Mouse (Mus musculus) ES-Bruce4 (cell line): ENCODE measurements at regions not wholly inside any gene's neighbourhood (a gene's known extent, or its start where the extent isn't known, plus 50 kb on each side); places are given as distances from the start of the nearest gene placed in this dataset.

Experiments used
- H3K27ac ChIP-seq: 2 replicates; pipeline ENCODE4 v1.5.1; 2012; ENCODE audit warnings: low read length, inconsistent platforms; ENCODE audit not compliant: insufficient read depth
- H3K27me3 ChIP-seq: 2 replicates; pipeline ENCODE4 v1.6.1; 2012; ENCODE audit warnings: mild to moderate bottlenecking, low read length, inconsistent platforms; ENCODE audit not compliant: control insufficient read depth, poor library complexity, insufficient read depth, severe bottlenecking
- H3K36me3 ChIP-seq: 2 replicates; pipeline ENCODE4 v1.6.1; 2012; ENCODE audit warnings: inconsistent platforms, mild to moderate bottlenecking, low read length, moderate library complexity; ENCODE audit not compliant: control insufficient read depth, poor library complexity, insufficient read depth, severe bottlenecking
- H3K4me1 ChIP-seq: one replicate; pipeline ENCODE4 v1.8.1; 2011; ENCODE audit warnings: low read length; ENCODE audit not compliant: control insufficient read depth, insufficient read depth
- H3K4me3 ChIP-seq: 2 replicates; pipeline ENCODE4 v1.5.1; 2011; ENCODE audit warnings: low read depth, mild to moderate bottlenecking, low read length
- H3K9ac ChIP-seq: 2 replicates; pipeline ENCODE4 v1.6.1; 2012; ENCODE audit warnings: low read depth, mild to moderate bottlenecking, inconsistent platforms; ENCODE audit not compliant: poor library complexity, severe bottlenecking
- H3K9me3 ChIP-seq: replicated peaks from 2 replicates; pipeline ENCODE4 v1.6.1; 2012; ENCODE audit warnings: mild to moderate bottlenecking, low read length, inconsistent platforms; ENCODE audit not compliant: control insufficient read depth, poor library complexity, insufficient read depth, severe bottlenecking
- CTCF ChIP-seq: IDR thresholded peaks from one replicate; pipeline ENCODE4 v1.8.1; 2011; ENCODE audit warnings: low read depth, low read length
- EP300 ChIP-seq: IDR thresholded peaks from 2 replicates; pipeline ENCODE4 v1.6.1; 2011; ENCODE audit warnings: low read depth, low read length; ENCODE audit not compliant: insufficient read depth
- POLR2A ChIP-seq: IDR thresholded peaks from one replicate; pipeline ENCODE4 v1.8.1; 2011; ENCODE audit warnings: low read length; ENCODE audit not compliant: insufficient read depth

DNA sequence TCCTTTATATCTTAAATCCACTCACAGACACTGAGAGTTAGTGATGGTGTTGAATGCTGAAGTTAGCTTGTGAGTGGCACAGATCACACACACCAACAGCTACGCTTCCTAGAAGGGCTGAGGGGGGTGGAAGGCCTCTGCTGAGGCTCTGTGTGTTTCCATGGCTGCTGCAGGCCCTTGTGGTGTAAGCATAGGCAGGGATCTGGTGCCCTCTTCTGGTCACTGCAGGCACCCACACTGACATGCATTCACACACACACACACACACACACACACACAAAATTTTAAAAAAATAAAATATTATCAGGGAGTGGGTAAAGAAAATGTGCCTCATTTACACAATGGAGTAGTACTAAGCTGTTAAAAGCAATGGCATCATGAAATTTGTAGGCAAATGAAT is 105.5 kb upstream of the 1700021F07Rik start:
- H3K9me3 ChIP-seq: no peaks in the 10 kb centered on the region
- H3K27ac ChIP-seq: no peak overlapping the region
- TF ChIP-seq CTCF: peak; percentile 78
- no peak for TF ChIP-seq EP300
- TF ChIP-seq POLR2A: no peak
- H3K27me3 ChIP-seq: no peaks in the 10 kb centered on the region
- H3K36me3 ChIP-seq: no peaks in the 10 kb centered on the region
- no peak overlapping the region for H3K4me3 ChIP-seq
- H3K9ac ChIP-seq: no peak overlapping the region
- no peaks in the 10 kb centered on the region for H3K4me1 ChIP-seq

DNA sequence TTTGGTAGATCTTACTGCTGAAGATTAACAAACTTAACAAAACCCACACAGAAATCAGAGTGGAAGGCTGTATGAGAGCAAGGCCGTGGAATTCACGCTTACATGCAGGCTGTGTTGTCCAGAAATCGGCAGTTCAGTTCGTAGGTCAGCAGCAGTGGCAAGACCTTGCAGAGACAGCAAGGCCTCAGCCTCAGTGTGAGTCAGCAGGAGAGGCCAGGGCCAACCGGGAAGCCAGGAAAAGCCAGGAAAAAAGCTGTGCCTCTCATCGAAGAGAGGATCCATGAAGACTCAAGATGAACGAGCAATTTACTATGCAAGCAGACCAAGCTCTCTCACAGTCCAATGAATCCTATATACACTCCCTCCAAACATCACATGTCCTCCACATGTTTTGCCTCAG is 103.4 kb upstream of the 1700021F07Rik start:
- no peak overlapping the region for H3K27ac ChIP-seq
- no peak overlapping the region for H3K9ac ChIP-seq
- TF ChIP-seq POLR2A: no peak
- no peaks in the 10 kb centered on the region for H3K27me3 ChIP-seq
- H3K4me1 ChIP-seq: no peaks in the 10 kb centered on the region
- H3K4me3 ChIP-seq: no peak overlapping the region
- no peaks in the 10 kb centered on the region for H3K36me3 ChIP-seq
- no peaks in the 10 kb centered on the region for H3K9me3 ChIP-seq

DNA sequence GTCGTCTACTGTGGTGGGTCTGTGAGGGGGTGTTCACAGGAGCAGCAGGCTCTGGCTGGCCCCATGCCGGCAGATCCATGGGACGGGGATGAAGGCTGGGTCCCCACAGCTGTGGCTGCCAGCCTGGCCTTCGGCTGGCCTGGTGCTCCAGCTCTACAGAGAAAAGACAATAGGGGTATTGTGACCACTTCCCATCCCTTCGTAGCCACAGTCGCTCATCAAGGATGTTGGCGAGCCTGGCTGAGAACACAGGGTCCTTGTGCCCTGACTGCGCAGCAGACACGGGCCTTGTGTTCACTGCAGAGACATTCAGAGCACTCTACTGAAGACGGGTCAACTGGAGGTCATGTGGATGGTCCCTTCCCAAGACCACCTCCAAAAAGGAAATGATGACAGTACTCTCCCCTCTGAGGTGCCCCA is 102.4 kb upstream of the 1700021F07Rik start:
- no peak overlapping the region for H3K27ac ChIP-seq

DNA sequence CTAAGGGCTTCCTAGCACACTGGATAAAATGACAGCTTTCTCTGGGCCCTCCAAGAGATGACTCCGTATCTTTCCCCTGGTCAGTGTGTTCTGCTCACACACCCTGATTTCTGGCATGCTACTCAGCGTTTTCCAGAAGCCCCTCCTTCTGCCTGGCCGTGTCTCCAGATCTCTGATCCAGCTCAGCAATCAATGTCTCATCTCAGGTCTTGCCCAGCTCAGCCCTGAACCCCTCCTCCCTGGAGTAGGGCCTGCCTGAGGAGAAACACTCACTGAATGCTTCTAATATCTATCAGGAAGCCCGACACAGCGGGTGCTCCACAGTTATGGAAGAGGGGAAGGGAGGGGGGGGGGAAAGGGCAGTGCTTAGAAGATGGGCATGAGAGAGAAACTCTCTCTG is 101.9 kb upstream of the 1700021F07Rik start:
- Histone ChIP-seq H3K27me3 (no peaks in the 10 kb centered on the region), H3K9me3 (no peaks in the 10 kb centered on the region), H3K4me3 (no peak overlapping the region), H3K4me1 (no peaks in the 10 kb centered on the region), H3K36me3 (no peaks in the 10 kb centered on the region), H3K27ac (no peak overlapping the region), H3K9ac (no peak overlapping the region)
- TF ChIP-seq EP300: no peak
- TF ChIP-seq CTCF: no peak
- TF ChIP-seq POLR2A: no peak

More for the DNA sequence above, 102.4 kb upstream of the 1700021F07Rik start:
- no peak overlapping the region for H3K4me3 ChIP-seq
- no peak for TF ChIP-seq CTCF
- no peak for TF ChIP-seq POLR2A
- no peaks in the 10 kb centered on the region for H3K9me3 ChIP-seq
- no peaks in the 10 kb centered on the region for H3K36me3 ChIP-seq
- no peaks in the 10 kb centered on the region for H3K4me1 ChIP-seq
- H3K27me3 ChIP-seq: no peaks in the 10 kb centered on the region
- no peak overlapping the region for H3K9ac ChIP-seq

DNA sequence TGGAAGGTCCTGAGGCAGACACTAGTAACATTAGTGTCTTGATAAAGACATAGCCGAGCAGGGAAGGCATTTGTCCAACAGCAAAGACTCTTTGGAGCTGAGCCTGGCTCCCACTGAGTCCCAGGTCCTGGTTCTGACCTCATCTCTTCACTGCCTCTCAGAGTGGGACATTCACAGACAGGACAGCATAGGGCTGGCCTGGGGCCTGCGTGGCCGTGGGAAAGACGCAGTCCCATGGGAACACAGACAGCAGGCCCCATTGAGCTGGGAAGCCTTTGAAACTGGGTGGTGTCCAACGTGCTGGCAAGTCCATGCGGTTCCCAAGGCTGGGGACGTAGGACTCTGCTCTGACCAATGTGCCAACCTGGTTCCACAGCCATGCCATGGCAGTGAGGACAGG is 97.5 kb upstream of the 1700021F07Rik start:
- Histone ChIP-seq H3K27ac (no peak overlapping the region), H3K27me3 (no peaks in the 10 kb centered on the region)

DNA sequence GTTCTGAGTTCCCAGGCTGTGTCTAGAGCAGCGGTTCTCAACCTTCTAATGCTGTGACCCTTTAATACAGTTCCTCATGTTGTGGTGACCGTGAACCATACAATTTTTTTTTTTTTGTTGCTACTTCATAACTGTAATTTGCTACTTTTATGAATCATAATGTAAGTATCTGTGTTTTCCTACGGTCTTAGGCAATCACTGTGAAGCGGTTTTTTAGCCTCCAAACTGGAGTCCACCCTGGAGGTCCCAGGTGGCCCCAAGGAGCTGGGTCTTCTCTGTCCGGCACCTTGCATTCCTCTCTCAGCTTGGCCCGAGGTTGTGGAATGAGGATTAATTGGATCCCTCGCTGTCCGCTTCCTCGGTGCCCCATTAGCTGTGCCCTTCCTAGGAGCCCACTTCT is 96.6 kb upstream of the 1700021F07Rik start:
- no peak overlapping the region for H3K9ac ChIP-seq
- H3K9me3 ChIP-seq: no peaks in the 10 kb centered on the region
- TF ChIP-seq EP300 (no peak), POLR2A (no peak), CTCF (no peak)
- H3K4me3 ChIP-seq: no peak overlapping the region
- H3K36me3 ChIP-seq: no peaks in the 10 kb centered on the region
- H3K4me1 ChIP-seq: no peaks in the 10 kb centered on the region
- no peak overlapping the region for H3K27ac ChIP-seq
- no peaks in the 10 kb centered on the region for H3K27me3 ChIP-seq

More for the DNA sequence above, 97.5 kb upstream of the 1700021F07Rik start:
- Histone ChIP-seq H3K4me3 (no peak overlapping the region), H3K9ac (no peak overlapping the region), H3K4me1 (no peaks in the 10 kb centered on the region), H3K9me3 (no peaks in the 10 kb centered on the region), H3K36me3 (no peaks in the 10 kb centered on the region)
- TF ChIP-seq POLR2A (no peak), CTCF (no peak), EP300 (no peak)
